Mouse (Mus musculus) MEL (cell line): ENCODE measurements around the gene Prrt3. TPM values are rescaled to one million over a fixed set of nuclear protein-coding genes. Genes with fewer than 3 reads are reported as not detected.

Experiments used
- DNase-seq: peaks from one replicate; pipeline ENCODE4 v3.0.0; 2011; ENCODE audit warnings: low read depth, low spot score
- H3K27ac ChIP-seq: 2 replicates; pipeline ENCODE4 v1.5.1; 2012; ENCODE audit warnings: low read depth, mild to moderate bottlenecking, control low read depth, low read length, moderate library complexity; ENCODE audit not compliant: control insufficient read depth
- H3K27me3 ChIP-seq, 2 experiments: fragments of 150-350 bp in 1 of 2; sonication (generic) in 1 of 2; 2 replicates each; pipeline ENCODE4 v1.6.1; 2012; ENCODE audit warnings: low read length in 2 of 2, mild to moderate bottlenecking in 2 of 2, improper control_type of control experiment in 1 of 2, moderate library complexity in 1 of 2; ENCODE audit not compliant: insufficient read depth in 2 of 2, control insufficient read depth in 1 of 2
- H3K36me3 ChIP-seq, 2 experiments: 2 replicates each; pipeline ENCODE4 v1.6.1; 2012 to 2014; ENCODE audit warnings: low read length in 2 of 2, improper control_type of control experiment in 1 of 2, inconsistent platforms in 1 of 2, mild to moderate bottlenecking in 1 of 2; ENCODE audit not compliant: insufficient read depth in 2 of 2, control insufficient read depth in 1 of 2
- H3K4me1 ChIP-seq, 2 experiments: fragments of 150-350 bp in 1 of 2; sonication (generic) in 1 of 2; 2 replicates each; pipeline ENCODE4 v1.6.1; 2012; ENCODE audit warnings: low read length in 2 of 2, improper control_type of control experiment in 1 of 2, mild to moderate bottlenecking in 1 of 2; ENCODE audit not compliant: insufficient read depth in 2 of 2, control insufficient read depth in 1 of 2
- H3K4me3 ChIP-seq, 2 experiments: fragments of 150-350 bp in 1 of 2; sonication (generic) in 1 of 2; 2 replicates each; pipeline ENCODE4 v1.5.1; 2012; ENCODE audit warnings: low read depth in 2 of 2, low read length in 2 of 2, mild to moderate bottlenecking in 2 of 2, moderate library complexity in 2 of 2, control low read depth in 1 of 2, improper control_type of control experiment in 1 of 2; ENCODE audit not compliant: control insufficient read depth in 1 of 2, insufficient read depth in 1 of 2
- H3K79me2 ChIP-seq: 2 replicates; pipeline ENCODE4 v1.6.1; 2012; ENCODE audit warnings: mild to moderate bottlenecking, low read length, moderate library complexity; ENCODE audit not compliant: control insufficient read depth, poor library complexity, insufficient read depth
- H3K9ac ChIP-seq: 2 replicates; pipeline ENCODE4 v1.6.1; 2012; ENCODE audit warnings: low read depth, mild to moderate bottlenecking, control low read depth, low read length, moderate library complexity; ENCODE audit not compliant: control insufficient read depth, poor library complexity, severe bottlenecking
- H3K9me3 ChIP-seq: fragments of 150-350 bp; sonication (generic); replicated peaks from 2 replicates; pipeline ENCODE4 v1.6.1; 2012; ENCODE audit warnings: mild to moderate bottlenecking, low read length, improper control_type of control experiment, moderate library complexity; ENCODE audit not compliant: insufficient read depth
- CHD1 ChIP-seq: IDR thresholded peaks from 2 replicates; pipeline ENCODE4 v1.6.1; 2012; ENCODE audit warnings: low read depth, mild to moderate bottlenecking, inconsistent platforms, low read length, improper control_type of control experiment
- CHD2 ChIP-seq: IDR thresholded peaks from 2 replicates; pipeline ENCODE4 v1.6.1; 2011; ENCODE audit warnings: low read length, improper control_type of control experiment
- CTCF ChIP-seq, 3 experiments: IDR thresholded peaks in 2 of 3; conservative IDR thresholded peaks in 1 of 3; 2 replicates each; pipeline ENCODE4 v1.5.1; 2011 to 2012; ENCODE audit warnings: low read length in 3 of 3, low read depth in 2 of 3, mild to moderate bottlenecking in 2 of 3, improper control_type of control experiment in 1 of 3, inconsistent platforms in 1 of 3, mixed read lengths in 1 of 3, moderate library complexity in 1 of 3; ENCODE audit not compliant: control insufficient read depth in 1 of 3, insufficient read depth in 1 of 3, poor library complexity in 1 of 3, severe bottlenecking in 1 of 3
- E2F4 ChIP-seq: IDR thresholded peaks from 2 replicates; pipeline ENCODE4 v1.6.1; 2011; ENCODE audit warnings: low read depth, low read length, improper control_type of control experiment, borderline replicate concordance
- GATA1 ChIP-seq: IDR thresholded peaks from 2 replicates; pipeline ENCODE4 v1.6.1; 2011; ENCODE audit warnings: low read depth, low read length, improper control_type of control experiment
- JUND ChIP-seq: IDR thresholded peaks from 2 replicates; pipeline ENCODE4 v1.6.1; 2011; ENCODE audit warnings: low read depth, mild to moderate bottlenecking, improper control_type of control experiment, low read length
- KAT2A ChIP-seq: conservative IDR thresholded peaks from 2 replicates; pipeline ENCODE4 v1.6.1; 2012; ENCODE audit warnings: low read depth, low read length, improper control_type of control experiment, inconsistent platforms
- MAX ChIP-seq: IDR thresholded peaks from 2 replicates; pipeline ENCODE4 v1.6.1; 2011; ENCODE audit warnings: low read length, improper control_type of control experiment
- MEF2A ChIP-seq: IDR thresholded peaks from 2 replicates; pipeline ENCODE4 v1.6.1; 2014; ENCODE audit warnings: low read depth, mild to moderate bottlenecking, inconsistent platforms, low read length, improper control_type of control experiment; ENCODE audit not compliant: poor library complexity, insufficient replicate concordance, severe bottlenecking; ENCODE audit errors: extremely low read depth
- MYB ChIP-seq: IDR thresholded peaks from 2 replicates; pipeline ENCODE4 v1.6.1; 2011; ENCODE audit warnings: mild to moderate bottlenecking, low read depth, low read length, improper control_type of control experiment
- NRF1 ChIP-seq: IDR thresholded peaks from 2 replicates; pipeline ENCODE4 v1.6.1; 2014; ENCODE audit warnings: low read depth, mild to moderate bottlenecking, inconsistent platforms, low read length, improper control_type of control experiment, moderate library complexity; ENCODE audit not compliant: poor library complexity, insufficient read depth, severe bottlenecking
- POLR2A ChIP-seq, 2 experiments: IDR thresholded peaks; 2 replicates each; pipeline ENCODE4 v1.6.1; 2011 to 2012; ENCODE audit warnings: low read length in 2 of 2, mild to moderate bottlenecking in 2 of 2, control low read depth in 1 of 2, improper control_type of control experiment in 1 of 2, low read depth in 1 of 2, moderate library complexity in 1 of 2; ENCODE audit not compliant: control insufficient read depth in 1 of 2, insufficient read depth in 1 of 2, poor library complexity in 1 of 2
- POLR2AphosphoS2 ChIP-seq: IDR thresholded peaks from 2 replicates; pipeline ENCODE4 v1.6.1; 2011; ENCODE audit warnings: low read length, improper control_type of control experiment
- RAD21 ChIP-seq: IDR thresholded peaks from 2 replicates; pipeline ENCODE4 v1.6.1; 2011; ENCODE audit warnings: mild to moderate bottlenecking, low read depth, low read length, improper control_type of control experiment
- SMC3 ChIP-seq: IDR thresholded peaks from 2 replicates; pipeline ENCODE4 v1.6.1; 2011; ENCODE audit warnings: low read depth, low read length, improper control_type of control experiment
- USF1 ChIP-seq: IDR thresholded peaks from 2 replicates; pipeline ENCODE4 v1.6.1; 2014; ENCODE audit warnings: low read depth, mild to moderate bottlenecking, inconsistent platforms, low read length, improper control_type of control experiment, moderate library complexity
- USF2 ChIP-seq, 2 experiments: IDR thresholded peaks; 2 replicates each; pipeline ENCODE4 v1.6.1; 2011 to 2012; ENCODE audit warnings: improper control_type of control experiment in 2 of 2, low read length in 2 of 2, borderline replicate concordance in 1 of 2, inconsistent platforms in 1 of 2, low read depth in 1 of 2, mild to moderate bottlenecking in 1 of 2; ENCODE audit not compliant: insufficient read depth in 1 of 2
- ZC3H11A ChIP-seq: IDR thresholded peaks from 2 replicates; pipeline ENCODE4 v1.6.1; 2012; ENCODE audit warnings: low read depth, mild to moderate bottlenecking, inconsistent platforms, low read length, improper control_type of control experiment
- polyA plus RNA-seq, 2 experiments: library from polyadenylated mRNA; stranded (reverse) in 1 of 2; unstranded in 1 of 2; fragments of >175 nt in 1 of 2; fragments of >200 nt in 1 of 2; gene quantifications; 2 replicates each; pipeline versions ENCODE4 v1.2.1 to v1.2.4; 2012; ENCODE audit warnings: low replicate concordance in 2 of 2, low read depth in 1 of 2; ENCODE audit not compliant: insufficient read length in 2 of 2, insufficient read depth in 1 of 2, missing spikeins in 1 of 2
- total RNA-seq: library from RNA; depleted of rRNA; stranded (reverse); fragments of 300-350 nt; gene quantifications from 2 replicates; pipeline ENCODE4 v1.2.3, GENCODE M21; 2012

Prrt3 gene
- total and polyA plus RNA-seq, 3 experiments: 0.08 to 0.10 TPM; not detected in 1

GRCm38 (mm10) chr6:113471297-113471936, 30.3 kb downstream of the Prrt3 start, which contains the start of gene Il17rc:
Il17rc (plus strand) TSS chr6:113471427.
- no peak within 1 kb of the TSS for H3K4me3 ChIP-seq
- no peak within 1 kb of the TSS for H3K9ac ChIP-seq
- no peak within 1 kb of the TSS for H3K27ac ChIP-seq
- H3K79me2 ChIP-seq: no peaks in the 10 kb centered on the region
- TF ChIP-seq POLR2AphosphoS2 (no peak), USF1 (no peak), JUND (no peak), MAX (no peak)
- TF ChIP-seq, all 39 proteins: peak for 0
- Histone ChIP-seq H3K27me3 (0 out of 4 replicates have a peak, but pooled peaks cover 0 to 2% of the 10 kb centered on the region in 2 experiments), H3K9me3 (no peaks in the 10 kb centered on the region), H3K4me1 (peaks cover 4 to 14% of the 10 kb centered on the region in 2 experiments; a peak in 3 of 4 replicates), H3K36me3 (no peaks in the 10 kb centered on the region; a peak in 1 of 4 replicates)
- DNase-seq: no peak

GRCm38 (mm10) chr6:113469432-113469831, 32.3 kb downstream of the Prrt3 start:
- no peaks in the 10 kb centered on the region; a peak in 1 of 4 replicates for H3K36me3 ChIP-seq
- no peaks in the 10 kb centered on the region for H3K9me3 ChIP-seq
- no peaks in the 10 kb centered on the region for H3K27me3 ChIP-seq
- TF ChIP-seq USF1: no peak
- TF ChIP-seq KAT2A: no peak
- no peak for TF ChIP-seq NRF1
- no peak for TF ChIP-seq MEF2A
- no peak for TF ChIP-seq GATA1
- TF ChIP-seq CHD1: no peak
- TF ChIP-seq E2F4: no peak
- no peak for TF ChIP-seq POLR2A (IDR thresholded peaks at IDR 0.05; ENCODE audit: control insufficient read depth in 1 of 2, insufficient read depth in 1 of 2, low read depth in 1 of 2, low read length in 2 of 2, poor library complexity in 1 of 2)
- no peak for TF ChIP-seq MYB
- no peak overlapping the region for H3K27ac ChIP-seq
- no peak overlapping the region for H3K4me3 ChIP-seq
- peaks cover 4 to 14% of the 10 kb centered on the region in 2 experiments; a peak in 3 of 4 replicates for H3K4me1 ChIP-seq
- no peak overlapping the region for H3K9ac ChIP-seq
- no peak for DNase-seq
- no peaks in the 10 kb centered on the region for H3K79me2 ChIP-seq

- no peaks in the 10 kb centered on the region; a peak in 1 of 4 replicates for H3K36me3 ChIP-seq
- H3K4me1 ChIP-seq: peaks cover 4 to 13% of the 10 kb centered on the region in 2 experiments; a peak in 3 of 4 replicates
- H3K79me2 ChIP-seq: no peaks in the 10 kb centered on the region
- H3K9me3 ChIP-seq: no peaks in the 10 kb centered on the region
- H3K27me3 ChIP-seq: no peaks in the 10 kb centered on the region
- H3K27ac ChIP-seq: no peak overlapping the region
- no peak overlapping the region for H3K9ac ChIP-seq
- DNase-seq: peak; percentile 79
- no peak overlapping the region for H3K4me3 ChIP-seq
- TF ChIP-seq USF2 (IDR thresholded peaks at IDR 0.05; ENCODE audit: borderline replicate concordance in 1 of 2, insufficient read depth in 1 of 2, low read depth in 1 of 2, low read length in 2 of 2): no peak
- TF ChIP-seq ZC3H11A: peak; percentile 70
- TF ChIP-seq POLR2AphosphoS2: no peak
- peak; percentile 78 to 89 (median 86) for TF ChIP-seq CTCF (IDR thresholded peaks at IDR 0.05 in 2 of 3, conservative IDR thresholded peaks at IDR 0.05 in 1 of 3; ENCODE audit: control insufficient read depth in 1 of 3, insufficient read depth in 1 of 3, low read depth in 2 of 3, low read length in 3 of 3, poor library complexity in 1 of 3, severe bottlenecking in 1 of 3)
- TF ChIP-seq RAD21: peak; percentile 79
- no peak for TF ChIP-seq MYB
- no peak for TF ChIP-seq JUND
- no peak for TF ChIP-seq USF1
- no peak for TF ChIP-seq CHD1
- no peak for TF ChIP-seq CHD2
- TF ChIP-seq SMC3: peak; percentile 80
These were observed 32.7 kb downstream of the Prrt3 start for GRCm38 (mm10) chr6:113469021-113469420.
